Mouse (Mus musculus) heart, embryonic 12.5 days (tissue): ENCODE results near the gene Gm20481. TPM values are rescaled to one million over a fixed set of nuclear protein-coding genes. Genes with fewer than 3 reads are reported as not detected.
"Not testable (repeated sequence)": the region's sequence is repeated elsewhere in the genome, so short reads cannot be mapped to it uniquely, and the experiment has no call there.

ENCODE experiments used
- ATAC-seq: fragments of 200-750 bp; cut with Nextera tagmentation; 2 replicates; pipeline ENCODE4 v1.8.0; 2017; ENCODE audit warnings: moderate TSS enrichment, moderate library complexity; ENCODE audit not compliant: insufficient number of reproducible peaks, low FRiP score
- H3K27ac ChIP-seq: fragments of 300-500 bp; sonication (generic); 2 replicates; pipeline ENCODE4 v1.5.1; 2016; ENCODE audit warnings: mild to moderate bottlenecking, moderate library complexity; ENCODE audit not compliant: poor library complexity, severe bottlenecking
- H3K27me3 ChIP-seq: fragments of 300-500 bp; sonication (generic); replicated peaks from 2 replicates; pipeline ENCODE4 v1.6.1; 2016; ENCODE audit warnings: mild to moderate bottlenecking, moderate library complexity
- H3K36me3 ChIP-seq: fragments of 300-500 bp; sonication (generic); 2 replicates; pipeline ENCODE4 v1.6.1; 2016; ENCODE audit warnings: mild to moderate bottlenecking, moderate library complexity
- H3K4me1 ChIP-seq: fragments of 300-500 bp; sonication (generic); replicated peaks from 2 replicates; pipeline ENCODE4 v1.6.1; 2016; ENCODE audit warnings: mild to moderate bottlenecking
- H3K4me2 ChIP-seq: fragments of 300-500 bp; sonication (generic); 2 replicates; pipeline ENCODE4 v1.6.1; 2016; ENCODE audit warnings: mild to moderate bottlenecking, moderate library complexity
- H3K4me3 ChIP-seq: fragments of 300-500 bp; sonication (generic); 2 replicates; pipeline ENCODE4 v1.5.1; 2016; ENCODE audit warnings: mild to moderate bottlenecking
- H3K9ac ChIP-seq: fragments of 300-500 bp; sonication (generic); 2 replicates; pipeline ENCODE4 v1.6.1; 2016; ENCODE audit warnings: mild to moderate bottlenecking, moderate library complexity
- H3K9me3 ChIP-seq: fragments of 300-500 bp; sonication (generic); replicated peaks from 2 replicates; pipeline ENCODE4 v1.6.1; 2016; ENCODE audit warnings: mild to moderate bottlenecking, moderate library complexity
- WGBS: fragments of 180-500 bp; shearing (Covaris S2); methylation state at CpG from one replicate; pipeline ENCODE4 v1.1.7; 2016; 5-methylcytosine and 5-hydroxymethylcytosine counted together
- polyA plus RNA-seq: library from polyadenylated mRNA; unstranded; fragments of >200 nt; fragmentation: Nextera tagmentation; extraction: Ambion mirVana; gene quantifications from 2 replicates; pipeline ENCODE4 v1.2.1, GENCODE M21; 2016

Gene Gm20481
- polyA plus RNA-seq, 1 experiment from 2014 or later = not detected

DNA sequence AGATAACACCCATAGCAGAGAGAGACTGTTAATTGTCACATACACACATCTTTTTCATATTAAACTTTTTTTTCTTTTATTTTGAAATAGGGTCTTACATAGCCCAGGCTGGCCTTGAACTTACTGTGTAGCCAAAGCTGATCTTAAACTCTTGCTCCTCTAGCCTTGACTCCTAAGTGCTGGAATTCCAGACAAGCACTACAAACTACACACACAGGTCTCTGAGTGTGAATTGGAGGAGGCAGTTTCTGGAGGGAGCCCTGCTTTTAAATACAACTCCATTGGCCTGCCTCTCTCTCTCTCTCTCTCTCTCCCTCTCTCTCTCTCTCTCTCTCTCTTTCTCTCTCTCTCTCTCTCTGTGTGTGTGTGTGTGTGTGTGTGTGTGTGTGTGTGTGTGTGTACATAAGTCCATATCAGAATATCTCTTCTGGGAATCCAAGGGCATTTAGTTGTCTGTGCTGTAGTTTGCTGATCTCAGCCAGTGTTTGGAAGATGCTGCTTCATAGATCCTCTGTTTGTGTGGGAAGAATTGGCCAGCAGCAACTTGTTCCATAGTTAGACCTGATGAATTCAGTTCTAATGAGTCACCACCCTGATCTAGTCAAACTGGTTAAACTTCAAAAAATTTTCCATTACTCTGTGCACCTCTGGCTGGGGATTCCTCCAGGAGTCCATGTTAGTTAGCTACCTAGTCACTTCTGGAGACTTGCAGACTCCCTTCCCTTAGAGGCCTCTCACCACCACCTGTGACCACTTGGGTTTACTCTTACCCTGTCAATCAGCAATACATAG lies 8.8 kb upstream of the Gm20481 start:
- no peak overlapping the region for H3K4me2 ChIP-seq
- no peak overlapping the region for H3K9ac ChIP-seq
- H3K27ac ChIP-seq = no peak overlapping the region
- H3K4me3 ChIP-seq = no peak overlapping the region
- peaks cover 4% of the 10 kb centered on the region for H3K4me1 ChIP-seq
- ATAC-seq = no peak
- H3K36me3 ChIP-seq = no peaks in the 10 kb centered on the region
- H3K27me3 ChIP-seq = peaks cover 26% of the 10 kb centered on the region; the same call in 1 of the 2 replicates
- H3K9me3 ChIP-seq = no peaks in the 10 kb centered on the region

- peaks cover 25% of the 10 kb centered on the region; the same call in 1 of the 2 replicates for H3K27me3 ChIP-seq
- no peaks in the 10 kb centered on the region for H3K9me3 ChIP-seq
- no peak overlapping the region for H3K27ac ChIP-seq
- 47% methylated on average over 3 of the region's 3 CpGs for WGBS
- H3K4me1 ChIP-seq = peaks cover 4% of the 10 kb centered on the region
- ATAC-seq = no peak
- H3K36me3 ChIP-seq = no peaks in the 10 kb centered on the region
- H3K4me2 ChIP-seq = no peak overlapping the region
- no peak overlapping the region for H3K4me3 ChIP-seq
- H3K9ac ChIP-seq = no peak overlapping the region
Observed at GRCm38 (mm10) chr17:34962125-34962524, 7.6 kb upstream of the Gm20481 start.

- H3K4me3 ChIP-seq = no peak overlapping the region
- peaks cover 4% of the 10 kb centered on the region for H3K4me1 ChIP-seq
- H3K9ac ChIP-seq = no peak overlapping the region
- 50% methylated on average over 1 of the region's 1 CpGs for WGBS
- H3K4me2 ChIP-seq = no peak overlapping the region
- H3K27ac ChIP-seq = no peak overlapping the region
- no peaks in the 10 kb centered on the region for H3K36me3 ChIP-seq
- ATAC-seq = no peak
- H3K9me3 ChIP-seq = no peaks in the 10 kb centered on the region
- H3K27me3 ChIP-seq = peaks cover 30% of the 10 kb centered on the region
Observed at GRCm38 (mm10) chr17:34962841-34963240, 6.9 kb upstream of the Gm20481 start.

DNA sequence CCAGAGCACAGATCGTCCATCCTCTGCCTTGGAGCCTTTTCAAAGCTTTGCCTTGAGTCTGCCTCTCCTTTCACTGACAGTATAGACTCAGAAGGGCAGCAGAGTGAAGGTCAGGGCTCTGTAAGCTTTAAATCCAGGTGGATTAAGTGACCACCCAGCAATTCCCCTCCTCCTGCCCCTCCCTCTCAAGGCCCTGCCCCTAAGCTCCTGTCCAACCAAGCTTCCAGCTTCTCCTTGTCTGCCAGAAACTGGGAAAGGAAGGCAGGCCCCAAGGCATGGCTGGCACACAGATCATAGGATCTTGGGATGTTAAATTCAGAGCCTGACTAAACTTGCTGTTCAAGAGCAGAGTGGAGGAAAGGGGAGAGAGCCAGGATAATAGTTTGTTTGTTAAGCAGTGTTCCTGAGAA lies 5.1 kb upstream of the Gm20481 start:
- Histone ChIP-seq H3K4me3 (no peak overlapping the region), H3K27ac (no peak overlapping the region), H3K9me3 (no peaks in the 10 kb centered on the region), H3K4me1 (peaks cover 4% of the 10 kb centered on the region), H3K27me3 (peaks cover 48% of the 10 kb centered on the region), H3K4me2 (no peak overlapping the region), H3K9ac (no peak overlapping the region), H3K36me3 (no peaks in the 10 kb centered on the region)
- ATAC-seq = no peak
- WGBS = 31% methylated on average over 1 of the region's 1 CpGs

DNA sequence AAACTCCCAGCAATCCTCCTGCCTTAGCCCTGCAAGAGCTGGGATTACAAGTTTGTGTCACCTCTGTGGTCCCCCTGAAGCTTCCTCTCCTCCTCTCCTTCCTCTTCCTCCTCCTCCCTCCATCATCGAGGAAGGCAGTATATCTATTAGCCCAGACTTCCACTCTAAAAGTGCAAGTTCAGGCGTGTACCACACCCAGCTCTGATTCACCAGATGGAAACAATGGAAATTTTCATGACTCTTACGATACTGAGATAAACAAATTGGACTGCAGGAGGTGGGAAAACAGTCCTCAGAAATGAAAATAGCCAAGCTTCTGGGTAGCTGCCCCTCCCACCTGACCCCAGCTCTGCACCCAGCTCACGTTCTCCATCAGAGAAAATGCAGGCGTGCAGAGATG lies 4.1 kb upstream of the Gm20481 start:
- Histone ChIP-seq H3K4me2 (no peak overlapping the region), H3K4me3 (no peak overlapping the region), H3K9me3 (no peaks in the 10 kb centered on the region), H3K9ac (no peak overlapping the region), H3K4me1 (no peaks in the 10 kb centered on the region), H3K27ac (no peak overlapping the region), H3K36me3 (no peaks in the 10 kb centered on the region), H3K27me3 (peaks cover 52% of the 10 kb centered on the region)
- no peak for ATAC-seq
- 57% methylated on average over 5 of the region's 5 CpGs for WGBS

- H3K4me3 ChIP-seq, H3K36me3 ChIP-seq, ATAC-seq, H3K9me3 ChIP-seq, H3K9ac ChIP-seq, H3K4me2 ChIP-seq, H3K4me1 ChIP-seq, H3K27ac ChIP-seq: not testable (repeated sequence)
- peaks cover 30% of the 10 kb centered on the region for H3K27me3 ChIP-seq
- WGBS = 26% methylated on average over 19 of the region's 37 CpGs
Observed at GRCm38 (mm10) chr17:34970850-34971249, 1.1 kb downstream of the Gm20481 start.

GRCm38 (mm10) chr17:34971694-34972068 lies 2.0 kb downstream of the Gm20481 start:
- peaks cover 26% of the 10 kb centered on the region for H3K27me3 ChIP-seq
- peak; percentile 20 for ATAC-seq
- H3K4me3 ChIP-seq = peak overlapping the region; percentile 53
- peak overlapping the region; percentile 90 for H3K4me2 ChIP-seq
- 1% methylated on average over 18 of the region's 43 CpGs for WGBS
- H3K9ac ChIP-seq, H3K4me1 ChIP-seq, H3K36me3 ChIP-seq, H3K9me3 ChIP-seq, H3K27ac ChIP-seq: not testable (repeated sequence)

- Histone ChIP-seq H3K4me2 (peak within 1 kb of the TSS; percentile 90), H3K9ac (peak within 1 kb of the TSS; percentile 65), H3K27ac (peak within 1 kb of the TSS; percentile 79), H3K27me3 (peaks cover 26% of the 10 kb centered on the region), H3K4me3 (peak within 1 kb of the TSS; percentile 53)
- not testable (repeated sequence) for H3K9me3 ChIP-seq, H3K36me3 ChIP-seq, H3K4me1 ChIP-seq
- ATAC-seq = peak; percentile 95
- WGBS = under 1% methylated on average over 29 of the region's 33 CpGs
Observed at GRCm38 (mm10) chr17:34972069-34972749, 2.5 kb downstream of the Gm20481 start, which contains the start of the genes Hspa1a and Hspa1l. Hspa1a (minus strand) TSS chr17:34972156. Hspa1l (plus strand) TSS chr17:34972703.

GRCm38 (mm10) chr17:34975581-34976492 lies 6.1 kb downstream of the Gm20481 start:
- H3K36me3 ChIP-seq = no peaks in the 10 kb centered on the region; the same call in 1 of the 2 replicates
- H3K27me3 ChIP-seq = no peaks in the 10 kb centered on the region
- no peak overlapping the region for H3K4me3 ChIP-seq
- H3K4me1 ChIP-seq = peaks cover 8% of the 10 kb centered on the region
- no peaks in the 10 kb centered on the region for H3K9me3 ChIP-seq
- 73% methylated on average over 3 of the region's 3 CpGs for WGBS
- H3K27ac ChIP-seq = no peak overlapping the region
- H3K4me2 ChIP-seq = no peak overlapping the region
- ATAC-seq = no peak
- H3K9ac ChIP-seq = no peak overlapping the region

- no peak overlapping the region for H3K4me3 ChIP-seq
- no peak for ATAC-seq
- WGBS = 90% methylated on average over 20 of the region's 20 CpGs
Observed at GRCm38 (mm10) chr17:34977000-34977399, 7.3 kb downstream of the Gm20481 start.

DNA sequence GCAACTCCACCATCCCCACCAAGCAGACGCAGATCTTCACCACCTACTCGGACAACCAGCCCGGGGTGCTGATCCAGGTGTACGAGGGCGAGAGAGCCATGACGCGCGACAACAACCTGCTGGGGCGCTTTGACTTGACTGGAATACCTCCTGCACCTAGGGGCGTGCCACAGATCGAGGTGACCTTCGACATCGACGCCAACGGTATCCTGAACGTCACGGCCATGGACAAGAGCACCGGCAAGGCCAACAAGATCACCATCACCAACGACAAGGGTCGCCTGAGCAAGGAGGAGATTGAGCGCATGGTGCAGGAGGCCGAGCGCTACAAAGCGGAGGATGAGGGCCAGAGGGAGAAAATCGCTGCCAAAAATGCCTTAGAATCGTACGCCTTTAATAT lies 8.5 kb downstream of the Gm20481 start:
- 81% methylated on average over 27 of the region's 27 CpGs for WGBS

More at GRCm38 (mm10) chr17:34977000-34977399, 7.3 kb downstream of the Gm20481 start:
- H3K9me3 ChIP-seq = no peaks in the 10 kb centered on the region
- no peak overlapping the region for H3K27ac ChIP-seq
- H3K4me1 ChIP-seq = peaks cover 10% of the 10 kb centered on the region
- no peaks in the 10 kb centered on the region for H3K27me3 ChIP-seq
- no peak overlapping the region for H3K4me2 ChIP-seq
- H3K9ac ChIP-seq = no peak overlapping the region
- no peaks in the 10 kb centered on the region; the same call in 1 of the 2 replicates for H3K36me3 ChIP-seq

More for the DNA sequence above, 8.5 kb downstream of the Gm20481 start:
- Histone ChIP-seq H3K4me3 (no peak overlapping the region), H3K9me3 (no peaks in the 10 kb centered on the region), H3K9ac (no peak overlapping the region), H3K4me2 (no peak overlapping the region), H3K27me3 (no peaks in the 10 kb centered on the region), H3K4me1 (peaks cover 11% of the 10 kb centered on the region), H3K36me3 (no peaks in the 10 kb centered on the region; the same call in 1 of the 2 replicates), H3K27ac (no peak overlapping the region)
- no peak for ATAC-seq
